Mouse (Mus musculus): ENCODE measurements at regions not wholly inside any gene's neighbourhood (a gene's known extent, or its start where the extent isn't known, plus 50 kb on each side); places are given as distances from the start of the nearest gene placed in this dataset.

DNA sequence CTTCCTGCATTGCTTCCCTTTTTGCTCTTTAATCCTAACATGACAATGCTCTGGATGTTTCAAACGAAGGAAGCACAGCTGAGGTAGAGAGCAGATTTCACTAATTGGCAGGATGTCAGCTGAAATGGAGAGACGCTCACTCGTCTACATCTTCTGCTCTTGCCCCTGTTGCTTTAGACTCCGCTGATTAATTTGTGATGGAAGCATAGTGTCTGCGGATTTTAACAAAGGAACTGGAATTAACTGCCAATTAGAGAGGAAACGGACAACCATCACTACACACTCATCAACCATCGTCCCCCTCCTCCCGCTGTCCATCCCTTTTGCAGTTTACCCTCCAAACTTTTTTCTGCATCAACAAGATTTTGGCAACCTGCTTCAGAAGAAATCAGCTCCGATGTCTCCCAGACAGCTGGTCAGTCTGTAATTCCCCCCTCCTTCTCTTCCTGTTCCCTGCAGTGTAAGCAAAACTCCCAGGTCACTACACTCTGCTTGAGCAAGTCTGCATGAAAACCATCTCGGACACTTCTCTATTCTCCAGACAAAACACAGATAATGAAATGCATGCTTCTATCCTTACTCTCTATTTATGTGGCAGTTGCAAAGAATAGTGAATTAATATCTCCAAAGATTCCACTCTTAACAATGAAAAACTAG is 2905.6 kb upstream of the 5930422O12Rik start:
- no peak overlapping the region for H3K9ac ChIP-seq (ENCODE audit: low read depth, low read length)
- DNase-seq (ENCODE audit: low spot score) (no peak), ATAC-seq (ENCODE audit: low FRiP score) (no peak)
- H3K4me2 ChIP-seq (replicated peaks; ENCODE audit: low read depth, low read length): no peak overlapping the region
- no peak overlapping the region for H3K27ac ChIP-seq (ENCODE audit: low read depth, low read length)
- WGBS: 55% methylated on average over 10 of the region's 10 CpGs
- H3K4me1 ChIP-seq (replicated peaks; ENCODE audit: control insufficient read depth, insufficient read depth, low read length): no peaks in the 10 kb centered on the region
- H3K36me3 ChIP-seq (ENCODE audit: control insufficient read depth, insufficient read depth, low read length): no peaks in the 10 kb centered on the region
- H3K27me3 ChIP-seq (ENCODE audit: control insufficient read depth, insufficient read depth, low read length): no peaks in the 10 kb centered on the region
- H3K9me3 ChIP-seq (ENCODE audit: control insufficient read depth, low read length): no peaks in the 10 kb centered on the region
- no peak overlapping the region for H3K4me3 ChIP-seq (ENCODE audit: low read depth, low read length)

DNA sequence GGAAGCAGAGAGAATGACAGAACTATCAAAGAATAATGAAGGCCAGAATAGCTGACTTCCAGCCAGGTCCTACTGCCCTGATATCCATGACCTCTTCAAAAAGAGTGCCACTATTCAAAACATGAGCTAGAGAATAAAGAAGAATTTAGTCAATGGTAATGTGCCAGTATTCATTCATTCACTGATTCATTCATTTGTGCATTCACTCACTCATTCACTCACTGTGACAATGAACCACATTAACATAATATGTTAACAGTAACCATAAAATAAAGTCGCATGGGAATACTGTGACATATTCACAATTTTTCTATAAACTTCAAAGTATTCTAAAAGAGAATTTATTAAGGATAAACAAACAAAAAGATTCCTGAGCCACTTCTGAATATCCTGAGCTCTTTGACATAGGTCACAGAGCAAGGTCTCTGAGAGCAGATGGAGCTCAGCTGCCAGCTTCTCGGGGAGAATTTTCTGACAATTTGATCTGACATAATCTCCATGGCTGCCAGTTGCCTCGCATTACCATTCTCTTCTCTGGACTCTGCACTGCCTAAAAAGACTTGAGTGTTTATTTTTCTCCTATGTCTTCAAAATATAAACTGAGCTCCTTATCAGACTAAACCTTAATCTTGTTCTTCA is 2895.5 kb upstream of the 5930422O12Rik start:
- no peaks in the 10 kb centered on the region for H3K9me3 ChIP-seq (ENCODE audit: control insufficient read depth, low read length)
- no peak overlapping the region for H3K4me2 ChIP-seq (replicated peaks; ENCODE audit: low read depth, low read length)
- H3K4me3 ChIP-seq (ENCODE audit: low read depth, low read length): no peak overlapping the region
- H3K4me1 ChIP-seq (replicated peaks; ENCODE audit: control insufficient read depth, insufficient read depth, low read length): no peaks in the 10 kb centered on the region
- no peaks in the 10 kb centered on the region for H3K27me3 ChIP-seq (ENCODE audit: control insufficient read depth, insufficient read depth, low read length)
- 25% methylated on average over 3 of the region's 3 CpGs for WGBS
- DNase-seq (ENCODE audit: low spot score) (peak; percentile 42), ATAC-seq (ENCODE audit: low FRiP score) (peak; percentile 90)
- H3K9ac ChIP-seq (ENCODE audit: low read depth, low read length): no peak overlapping the region
- H3K36me3 ChIP-seq (ENCODE audit: control insufficient read depth, insufficient read depth, low read length): no peaks in the 10 kb centered on the region
- H3K27ac ChIP-seq (ENCODE audit: low read depth, low read length): peak overlapping the region; percentile 25; the same call in 1 of the 2 replicates

DNA sequence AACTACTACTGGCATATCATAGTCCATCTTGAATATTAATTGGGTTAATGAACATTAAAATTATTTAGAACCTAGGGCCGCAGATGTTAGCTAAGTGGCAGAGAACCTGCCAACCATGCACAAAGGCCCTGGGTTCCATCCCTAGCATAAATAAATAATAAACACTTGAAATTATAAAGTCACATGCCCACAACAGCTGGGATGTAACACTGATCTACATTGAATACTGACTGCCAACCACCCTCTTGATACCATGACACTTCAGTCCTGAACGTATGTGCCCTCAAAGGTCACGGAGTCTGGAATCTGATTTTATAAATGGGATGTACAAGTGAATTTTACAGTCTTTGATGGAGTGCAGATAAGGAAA is 2895.0 kb upstream of the 5930422O12Rik start:
- Histone ChIP-seq H3K36me3 (ENCODE audit: control insufficient read depth, insufficient read depth, low read length) (no peaks in the 10 kb centered on the region), H3K27me3 (ENCODE audit: control insufficient read depth, insufficient read depth, low read length) (no peaks in the 10 kb centered on the region), H3K9ac (ENCODE audit: low read depth, low read length) (no peak overlapping the region), H3K4me1 (replicated peaks; ENCODE audit: control insufficient read depth, insufficient read depth, low read length) (no peaks in the 10 kb centered on the region), H3K4me3 (ENCODE audit: low read depth, low read length) (no peak overlapping the region), H3K9me3 (ENCODE audit: control insufficient read depth, low read length) (no peaks in the 10 kb centered on the region), H3K4me2 (replicated peaks; ENCODE audit: low read depth, low read length) (no peak overlapping the region), H3K27ac (ENCODE audit: low read depth, low read length) (peak overlapping the region; percentile 25; the same call in 1 of the 2 replicates)
- WGBS: 49% methylated on average over 3 of the region's 3 CpGs
- peak; percentile 93 for ATAC-seq (ENCODE audit: low FRiP score)
- peak; percentile 13 for DNase-seq (ENCODE audit: low spot score)

DNA sequence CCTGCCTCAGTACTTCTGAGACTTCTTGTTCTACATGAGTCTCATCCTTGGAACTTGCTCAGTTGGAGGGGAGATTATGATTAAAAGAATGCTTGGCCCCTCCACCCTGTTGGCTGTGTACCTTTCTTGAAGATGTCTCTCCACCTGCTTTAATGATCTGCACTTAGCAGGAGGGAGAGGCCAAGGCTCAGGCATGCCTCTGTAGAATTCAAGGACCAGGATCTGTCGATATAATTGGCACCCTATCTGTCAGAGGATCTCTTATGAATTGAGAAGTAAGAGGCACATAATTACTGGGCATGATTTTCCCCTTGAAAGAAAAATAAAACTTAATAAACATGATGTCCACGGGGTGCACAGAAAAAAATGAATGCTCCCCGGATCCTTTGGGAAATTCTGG is 2893.1 kb upstream of the 5930422O12Rik start:
- no peak for DNase-seq (ENCODE audit: low spot score)
- H3K27me3 ChIP-seq (ENCODE audit: control insufficient read depth, insufficient read depth, low read length): no peaks in the 10 kb centered on the region
- ATAC-seq (ENCODE audit: low FRiP score): no peak
- H3K36me3 ChIP-seq (ENCODE audit: control insufficient read depth, insufficient read depth, low read length): no peaks in the 10 kb centered on the region
- no peak overlapping the region for H3K4me2 ChIP-seq (replicated peaks; ENCODE audit: low read depth, low read length)
- no peaks in the 10 kb centered on the region for H3K4me1 ChIP-seq (replicated peaks; ENCODE audit: control insufficient read depth, insufficient read depth, low read length)
- H3K9ac ChIP-seq (ENCODE audit: low read depth, low read length): no peak overlapping the region
- no peak overlapping the region for H3K27ac ChIP-seq (ENCODE audit: low read depth, low read length)
- no peaks in the 10 kb centered on the region for H3K9me3 ChIP-seq (ENCODE audit: control insufficient read depth, low read length)
- H3K4me3 ChIP-seq (ENCODE audit: low read depth, low read length): no peak overlapping the region
- WGBS: 77% methylated on average over 3 of the region's 3 CpGs

DNA sequence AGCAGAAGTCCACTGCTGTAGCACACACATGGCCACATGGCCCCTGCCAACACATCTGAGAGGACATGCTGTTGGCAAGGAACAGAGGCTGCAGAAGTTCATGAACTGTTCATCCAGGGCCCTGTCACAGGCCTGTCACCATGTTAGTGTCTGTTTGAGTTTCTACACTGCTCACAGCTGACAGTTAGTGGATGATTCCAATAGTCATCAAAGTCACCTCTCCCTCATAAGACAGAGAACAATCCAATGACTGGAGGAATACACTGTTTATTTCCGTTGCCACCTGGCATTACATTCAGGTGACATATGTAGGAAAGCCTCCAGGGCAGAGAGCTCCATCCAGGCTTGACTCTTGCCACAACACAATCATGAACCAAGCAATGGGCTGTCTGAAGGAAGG is 2886.3 kb upstream of the 5930422O12Rik start:
- H3K4me1 ChIP-seq (replicated peaks; ENCODE audit: control insufficient read depth, insufficient read depth, low read length): no peaks in the 10 kb centered on the region
- H3K36me3 ChIP-seq (ENCODE audit: control insufficient read depth, insufficient read depth, low read length): no peaks in the 10 kb centered on the region
- no peak overlapping the region for H3K9ac ChIP-seq (ENCODE audit: low read depth, low read length)
- H3K27me3 ChIP-seq (ENCODE audit: control insufficient read depth, insufficient read depth, low read length): no peaks in the 10 kb centered on the region
- ATAC-seq (ENCODE audit: low FRiP score): no peak
- no peak for DNase-seq (ENCODE audit: low spot score)
- WGBS: 89% methylated on average over 1 of the region's 1 CpGs
- H3K9me3 ChIP-seq (ENCODE audit: control insufficient read depth, low read length): no peaks in the 10 kb centered on the region
- no peak overlapping the region for H3K4me2 ChIP-seq (replicated peaks; ENCODE audit: low read depth, low read length)
- H3K4me3 ChIP-seq (ENCODE audit: low read depth, low read length): no peak overlapping the region
- no peak overlapping the region for H3K27ac ChIP-seq (ENCODE audit: low read depth, low read length)

DNA sequence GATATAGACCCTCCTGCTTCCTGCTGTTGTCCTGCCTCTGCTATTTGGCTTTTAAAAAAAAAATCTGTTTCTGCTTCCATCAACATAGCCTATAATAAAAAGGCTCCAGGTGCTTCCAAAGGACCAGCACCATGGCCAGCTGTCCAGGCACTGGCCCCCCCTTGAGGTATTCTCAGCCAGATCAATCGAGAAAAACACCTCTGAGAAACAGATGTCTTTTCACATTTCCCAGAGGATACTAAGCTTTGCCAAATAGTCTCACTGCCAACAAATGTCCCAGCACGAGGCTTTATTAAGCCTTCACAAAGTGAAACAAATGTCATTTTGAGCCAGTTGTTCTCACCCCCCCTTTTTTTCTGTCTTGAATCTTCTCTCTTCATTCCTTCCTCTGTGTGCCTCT is 2880.7 kb upstream of the 5930422O12Rik start:
- DNase-seq (ENCODE audit: low spot score): no peak
- no peaks in the 10 kb centered on the region for H3K4me1 ChIP-seq (replicated peaks; ENCODE audit: control insufficient read depth, insufficient read depth, low read length)
- no peaks in the 10 kb centered on the region for H3K9me3 ChIP-seq (ENCODE audit: control insufficient read depth, low read length)
- no peak overlapping the region for H3K9ac ChIP-seq (ENCODE audit: low read depth, low read length)
- ATAC-seq (ENCODE audit: low FRiP score): no peak
- H3K27ac ChIP-seq (ENCODE audit: low read depth, low read length): no peak overlapping the region
- no peaks in the 10 kb centered on the region for H3K36me3 ChIP-seq (ENCODE audit: control insufficient read depth, insufficient read depth, low read length)
- no peak overlapping the region for H3K4me2 ChIP-seq (replicated peaks; ENCODE audit: low read depth, low read length)
- WGBS: 34% methylated on average over 2 of the region's 2 CpGs
- H3K4me3 ChIP-seq (ENCODE audit: low read depth, low read length): no peak overlapping the region
- no peaks in the 10 kb centered on the region for H3K27me3 ChIP-seq (ENCODE audit: control insufficient read depth, insufficient read depth, low read length)

DNA sequence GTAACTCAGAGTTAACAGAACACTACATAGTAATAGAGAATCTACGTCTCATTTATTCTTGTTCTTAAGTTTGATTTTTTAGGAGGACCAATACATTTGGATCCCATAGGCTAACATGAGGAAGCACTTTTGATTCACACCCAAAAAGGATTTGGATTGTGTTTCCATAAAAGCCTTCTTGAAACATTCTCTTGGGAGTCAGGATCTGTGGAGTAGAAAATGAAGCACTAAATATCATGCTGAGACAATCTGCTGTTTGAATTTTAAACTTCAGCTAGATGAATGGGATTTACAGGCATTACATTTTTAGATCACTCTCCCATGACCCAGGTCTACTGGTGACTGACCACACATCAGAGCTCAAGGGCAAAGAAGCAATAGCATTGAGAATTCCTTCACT is 2877.5 kb upstream of the 5930422O12Rik start:
- DNase-seq (ENCODE audit: low spot score) (no peak), ATAC-seq (ENCODE audit: low FRiP score) (no peak)
- Histone ChIP-seq H3K4me2 (replicated peaks; ENCODE audit: low read depth, low read length) (no peak overlapping the region), H3K27ac (ENCODE audit: low read depth, low read length) (no peak overlapping the region), H3K4me3 (ENCODE audit: low read depth, low read length) (no peak overlapping the region), H3K27me3 (ENCODE audit: control insufficient read depth, insufficient read depth, low read length) (no peaks in the 10 kb centered on the region), H3K4me1 (replicated peaks; ENCODE audit: control insufficient read depth, insufficient read depth, low read length) (no peaks in the 10 kb centered on the region), H3K36me3 (ENCODE audit: control insufficient read depth, insufficient read depth, low read length) (no peaks in the 10 kb centered on the region), H3K9ac (ENCODE audit: low read depth, low read length) (no peak overlapping the region), H3K9me3 (ENCODE audit: control insufficient read depth, low read length) (no peaks in the 10 kb centered on the region)
- 82% methylated on average over 1 of the region's 1 CpGs for WGBS

DNA sequence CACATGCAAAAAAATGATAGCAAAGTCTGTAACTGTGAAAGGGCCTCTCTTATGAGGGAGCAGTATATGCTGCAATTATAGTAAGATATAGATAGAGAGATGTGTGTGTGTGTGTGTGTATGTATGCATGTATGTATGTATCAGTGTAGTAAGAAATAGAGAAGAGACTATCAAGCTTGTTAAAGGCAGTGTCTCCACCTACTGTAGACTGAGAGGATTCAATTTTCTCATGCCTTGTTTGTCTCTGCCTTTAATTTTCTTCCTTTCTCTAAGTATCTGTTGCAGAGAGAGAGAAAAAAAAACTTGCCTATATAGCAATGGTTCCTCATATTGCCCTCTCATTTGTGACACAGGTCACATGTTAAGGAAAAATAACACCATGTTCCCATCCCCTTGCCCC is 2871.1 kb upstream of the 5930422O12Rik start:
- Histone ChIP-seq H3K4me3 (ENCODE audit: low read depth, low read length) (no peak overlapping the region), H3K9me3 (ENCODE audit: control insufficient read depth, low read length) (no peaks in the 10 kb centered on the region), H3K27me3 (ENCODE audit: control insufficient read depth, insufficient read depth, low read length) (no peaks in the 10 kb centered on the region), H3K36me3 (ENCODE audit: control insufficient read depth, insufficient read depth, low read length) (no peaks in the 10 kb centered on the region), H3K4me2 (replicated peaks; ENCODE audit: low read depth, low read length) (no peak overlapping the region), H3K27ac (ENCODE audit: low read depth, low read length) (no peak overlapping the region), H3K4me1 (replicated peaks; ENCODE audit: control insufficient read depth, insufficient read depth, low read length) (no peaks in the 10 kb centered on the region), H3K9ac (ENCODE audit: low read depth, low read length) (no peak overlapping the region)
- ATAC-seq (ENCODE audit: low FRiP score) (no peak), DNase-seq (ENCODE audit: low spot score) (no peak)
